In the genomic region with DNA sequence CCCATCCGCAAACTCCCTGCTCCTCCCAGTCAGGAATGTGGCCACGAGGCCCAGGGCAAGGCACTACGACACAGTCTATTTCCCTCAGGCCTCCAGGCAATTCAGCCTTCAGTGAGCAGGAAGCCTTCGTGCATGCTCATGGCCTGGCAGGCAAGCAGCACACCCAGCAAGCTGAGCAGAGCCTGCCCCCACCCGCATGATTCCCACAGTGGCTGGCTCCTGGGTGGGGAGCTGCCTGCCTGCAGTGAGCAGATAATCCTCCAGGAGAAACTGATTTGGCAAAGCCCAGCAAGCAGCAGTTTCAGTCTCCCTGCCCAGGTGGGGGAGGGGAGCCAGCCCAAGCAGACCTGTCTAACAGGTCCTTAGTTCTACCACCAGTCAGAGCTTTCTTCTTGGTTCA, we compare ENCODE assay signal across 9 mouse cellular contexts. TPM values are rescaled to one million over a fixed set of nuclear protein-coding genes. Genes with fewer than 3 reads are reported as not detected.
DNase-seq lines count a peak whose midpoint lies in the region; ATAC-seq and TF ChIP-seq lines count a peak whose summit lies in the region.
"Had no signal": no experiment of that assay in that cellular context is flagged by ENCODE, and none has a peak within 500 bp of the region (broad histone marks: within the 10 kb centered on the region; RNA-seq: fewer than 3 reads in every experiment).

No protein-coding gene starts in this region.

- no peak overlapping the region for H3K9ac ChIP-seq in midbrain, embryonic 15.5 days
- 0 out of 2 replicates have a peak overlapping the region, but pooled peaks have one; percentile 19 for H3K9ac ChIP-seq in liver, postnatal 0 days (replicated peaks)

- no peak; the same call in 1 of the 2 replicates for ATAC-seq in midbrain, embryonic 15.5 days (replicated peaks)
- peak; percentile 63 for ATAC-seq in liver, postnatal 0 days

- TF ChIP-seq CTCF in liver, postnatal 0 days (IDR thresholded peaks at IDR 0.05; ENCODE audit: low read depth), result peak; percentile 28

- no peaks in the 10 kb centered on the region for H3K9me3 ChIP-seq in midbrain, embryonic 10.5 days (replicated peaks)
- no peaks in the 10 kb centered on the region for H3K9me3 ChIP-seq in midbrain, embryonic 15.5 days
- no peaks in the 10 kb centered on the region for H3K9me3 ChIP-seq in liver, postnatal 0 days (ENCODE audit: low read length)

- H3K27ac ChIP-seq in midbrain, embryonic 10.5 days (replicated peaks), result peak overlapping the region; percentile 66
- no peak overlapping the region for H3K27ac ChIP-seq in midbrain, embryonic 15.5 days
- peak overlapping the region; percentile 64 for H3K27ac ChIP-seq in liver, postnatal 0 days (ENCODE audit: low read depth)
- H3K27ac ChIP-seq: macrophage had no signal

- peak; percentile 38 for DNase-seq in midbrain, embryonic 10.5 days (ENCODE audit: low spot score)
- DNase-seq in cerebellum, postnatal 14 days, result peak; percentile 73 to 78
- DNase-seq in gastrocnemius, postnatal 25 days, result peak; percentile 60
- peak; percentile 77 for DNase-seq in kidney, adult 18-20 months
- peak; percentile 68 for DNase-seq in liver, postnatal 0 days
- peak; percentile 57 for DNase-seq in ovary, postnatal 36 days (ENCODE audit: low spot score)
- DNase-seq in frontal cortex, postnatal 25 days (ENCODE audit: low spot score in 2 of 2), result no peak

- H3K27me3 ChIP-seq in midbrain, embryonic 10.5 days (ENCODE audit: low read depth, poor library complexity, severe bottlenecking), result no peaks in the 10 kb centered on the region
- H3K27me3 ChIP-seq in midbrain, embryonic 15.5 days (replicated peaks), result no peaks in the 10 kb centered on the region
- H3K27me3 ChIP-seq in liver, postnatal 0 days (ENCODE audit: insufficient read depth, low read length), result no peaks in the 10 kb centered on the region

- 16% methylated on average over 5 of the region's 5 CpGs for WGBS in midbrain, embryonic 10.5 days
- WGBS in midbrain, embryonic 15.5 days, result 26% methylated on average over 5 of the region's 5 CpGs
- WGBS in liver, postnatal 0 days (ENCODE audit: insufficient replicate concordance), result 32% methylated on average over 5 of the region's 5 CpGs

- peak; percentile 77 for TF ChIP-seq EP300 in liver, postnatal 0 days (IDR thresholded peaks at IDR 0.05; ENCODE audit: low read depth)

- H3K4me2 ChIP-seq in midbrain, embryonic 15.5 days, result no peak overlapping the region
- H3K4me2 ChIP-seq in liver, postnatal 0 days (ENCODE audit: low read depth, low read length), result peak overlapping the region; percentile 16; the same call in 1 of the 2 replicates

- peaks cover 56% of the 10 kb centered on the region for H3K4me1 ChIP-seq in midbrain, embryonic 10.5 days
- peaks cover 41% of the 10 kb centered on the region for H3K4me1 ChIP-seq in midbrain, embryonic 15.5 days
- H3K4me1 ChIP-seq in liver, postnatal 0 days (ENCODE audit: insufficient read depth), result peaks cover 83% of the 10 kb centered on the region

- no peak overlapping the region for H3K4me3 ChIP-seq in midbrain, embryonic 10.5 days
- H3K4me3 ChIP-seq in midbrain, embryonic 15.5 days, result no peak overlapping the region
- no peak overlapping the region for H3K4me3 ChIP-seq in liver, postnatal 0 days (ENCODE audit: low read depth, low read length)

- 0 out of 2 replicates have a peak, but pooled peaks cover 3% of the 10 kb centered on the region for H3K36me3 ChIP-seq in midbrain, embryonic 10.5 days
- H3K36me3 ChIP-seq in midbrain, embryonic 15.5 days (replicated peaks), result no peaks in the 10 kb centered on the region
- H3K36me3 ChIP-seq in liver, postnatal 0 days (replicated peaks; ENCODE audit: insufficient read depth, low read length), result no peaks in the 10 kb centered on the region

RNA-seq across cellular contexts. Expression of gene Mark2, which starts 31.0 kb away (rescaled TPM):
- 45.5 and 46.0 TPM in 2 replicates for polyA plus RNA-seq in midbrain, embryonic 10.5 days (2016; fragmentation: Nextera tagmentation; extraction: Ambion mirVana)
- 55.5 and 60.2 TPM in 2 replicates for polyA plus RNA-seq in midbrain, embryonic 15.5 days (2015; fragmentation: Nextera tagmentation; extraction: Ambion mirVana)
- 10 to 100 TPM; 27.4 to 30.6 TPM for total RNA-seq in gastrocnemius, postnatal 25 days (2021)
- 11.9 and 12.5 TPM in 2 replicates for polyA plus RNA-seq in liver, postnatal 0 days (2015; fragmentation: Nextera tagmentation; extraction: Ambion mirVana)

RNA-seq across cellular contexts. Expression of gene Rcor2, which starts 43.6 kb away (rescaled TPM):
- 62.2 and 73.1 TPM in 2 replicates for polyA plus RNA-seq in midbrain, embryonic 10.5 days (2016; fragmentation: Nextera tagmentation; extraction: Ambion mirVana)
- 25.3 and 30.4 TPM in 2 replicates for polyA plus RNA-seq in midbrain, embryonic 15.5 days (2015; fragmentation: Nextera tagmentation; extraction: Ambion mirVana)
- 1 to 10 TPM; 2.6 to 4.2 TPM for total RNA-seq in gastrocnemius, postnatal 25 days (2021)
- polyA plus RNA-seq in liver, postnatal 0 days (2015; fragmentation: Nextera tagmentation; extraction: Ambion mirVana), result 0.62 and 0.67 TPM in 2 replicates

Comparison
In these comparisons a context has a peak if more than half of its experiments do, and no peak if none do; other contexts are left out.
1. DNase-seq: peak in midbrain, embryonic 10.5 days (single experiment), cerebellum, postnatal 14 days (2 of 2), gastrocnemius, postnatal 25 days (single experiment), kidney, adult 18-20 months (single experiment), liver, postnatal 0 days (single experiment) and ovary, postnatal 36 days (single experiment); none in frontal cortex, postnatal 25 days (0 of 2).
2. RNA of gene Rcor2, which starts 43.6 kb away (polyA plus RNA-seq): 62.2 to 73.1 TPM in midbrain, embryonic 10.5 days and 25.3 to 30.4 TPM in midbrain, embryonic 15.5 days; 0.62 to 0.67 TPM in liver, postnatal 0 days; every median in the first group is over 10 times any median in the second.